Mouse (Mus musculus) liver, embryonic 13.5 days (tissue): ENCODE measurements around the gene Pde1a. TPM values are rescaled to one million over a fixed set of nuclear protein-coding genes. Genes with fewer than 3 reads are reported as not detected.

Source experiments
- ATAC-seq: fragments of 200-750 bp; cut with Nextera tagmentation; 2 replicates; pipeline ENCODE4 v1.8.0; 2017; ENCODE audit warnings: low read depth, mild to moderate bottlenecking, moderate number of reproducible peaks, moderate library complexity
- DNase-seq: peaks from one replicate; pipeline ENCODE4 v3.0.0; 2022
- H3K27ac ChIP-seq: fragments of 300-500 bp; sonication (generic); 2 replicates; pipeline ENCODE4 v1.5.1; 2015; ENCODE audit warnings: moderate library complexity, mild to moderate bottlenecking, inconsistent platforms
- H3K27me3 ChIP-seq: fragments of 300-500 bp; sonication (generic); 2 replicates; pipeline ENCODE4 v1.6.1; 2015; ENCODE audit warnings: mild to moderate bottlenecking, inconsistent platforms
- H3K36me3 ChIP-seq: fragments of 300-500 bp; sonication (generic); 2 replicates; pipeline ENCODE4 v1.6.1; 2015; ENCODE audit warnings: mild to moderate bottlenecking, inconsistent platforms
- H3K4me1 ChIP-seq: fragments of 300-500 bp; sonication (generic); replicated peaks from 2 replicates; pipeline ENCODE4 v1.6.1; 2015; ENCODE audit warnings: inconsistent platforms
- H3K4me2 ChIP-seq: fragments of 300-500 bp; sonication (generic); 2 replicates; pipeline ENCODE4 v1.6.1; 2015; ENCODE audit warnings: inconsistent platforms, mild to moderate bottlenecking, moderate library complexity
- H3K4me3 ChIP-seq: fragments of 300-500 bp; sonication (generic); replicated peaks from 2 replicates; pipeline ENCODE4 v1.5.1; 2015; ENCODE audit warnings: mild to moderate bottlenecking, inconsistent platforms
- H3K9ac ChIP-seq: fragments of 300-500 bp; sonication (generic); 2 replicates; pipeline ENCODE4 v1.6.1; 2015; ENCODE audit warnings: mild to moderate bottlenecking, inconsistent platforms
- H3K9me3 ChIP-seq: fragments of 300-500 bp; sonication (generic); replicated peaks from 2 replicates; pipeline ENCODE4 v1.6.1; 2016; ENCODE audit warnings: inconsistent platforms
- WGBS: fragments of 180-500 bp; shearing (Covaris S2); methylation state at CpG from one replicate; pipeline ENCODE4 v1.1.7; 2015; ENCODE audit not compliant: insufficient replicate concordance; 5-methylcytosine and 5-hydroxymethylcytosine counted together
- polyA plus RNA-seq: library from polyadenylated mRNA; unstranded; fragments of >200 nt; fragmentation: Nextera tagmentation; extraction: Ambion mirVana; gene quantifications from 2 replicates; pipeline ENCODE4 v1.2.1, GENCODE M21; 2015

Gene Pde1a
- polyA plus RNA-seq, 1 experiment from 2014 or later: 5.2 TPM

DNA sequence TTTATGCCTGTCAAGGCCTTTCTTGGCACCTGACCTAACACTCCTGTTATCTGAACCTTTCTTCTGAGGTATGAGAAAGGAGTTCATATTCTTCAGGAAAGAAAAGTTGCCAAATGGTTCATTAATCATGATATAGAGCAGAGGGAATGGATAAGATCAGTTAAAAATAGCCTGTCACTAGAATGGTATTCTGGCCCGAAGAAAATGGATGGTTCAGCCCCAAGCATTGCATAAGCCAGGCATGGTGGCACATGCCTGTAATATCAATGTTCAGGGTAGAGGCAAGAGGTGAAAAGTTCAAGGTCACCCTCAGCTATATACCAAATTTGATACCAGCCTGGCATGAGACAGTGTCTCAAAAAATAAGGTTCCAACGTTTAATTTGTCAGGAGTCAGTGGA is 336.1 kb downstream of the Pde1a start:
- H3K4me1 ChIP-seq: no peaks in the 10 kb centered on the region
- H3K4me2 ChIP-seq: no peak overlapping the region
- no peaks in the 10 kb centered on the region for H3K27me3 ChIP-seq
- H3K9ac ChIP-seq: no peak overlapping the region
- H3K27ac ChIP-seq: no peak overlapping the region
- 65% methylated on average over 2 of the region's 2 CpGs for WGBS
- DNase-seq (no peak), ATAC-seq (no peak)
- H3K36me3 ChIP-seq: no peaks in the 10 kb centered on the region
- no peak overlapping the region for H3K4me3 ChIP-seq
- no peaks in the 10 kb centered on the region for H3K9me3 ChIP-seq

DNA sequence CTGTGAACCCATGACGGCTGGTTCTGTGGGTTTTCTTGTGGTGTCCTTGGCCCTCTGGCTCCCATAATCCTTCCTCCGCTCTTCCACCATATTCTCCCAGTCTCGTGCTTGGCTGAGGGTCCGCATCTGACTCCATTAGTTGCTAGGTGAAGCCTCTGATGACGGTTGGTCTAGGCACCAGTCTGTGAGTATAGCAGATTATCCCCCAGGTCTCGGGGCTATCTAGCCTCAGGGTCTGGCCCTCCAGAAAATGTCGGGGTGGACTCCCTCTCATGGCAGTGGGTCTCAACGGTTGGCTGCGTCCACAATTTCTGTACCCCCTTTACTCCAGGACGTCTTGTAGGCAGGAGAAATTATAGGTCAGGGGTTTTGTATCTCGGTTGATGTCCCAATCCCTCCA is 342.8 kb downstream of the Pde1a start:
- H3K27ac ChIP-seq: no peak overlapping the region
- H3K4me3 ChIP-seq: no peak overlapping the region
- H3K4me2 ChIP-seq: no peak overlapping the region
- no peaks in the 10 kb centered on the region for H3K9me3 ChIP-seq
- no peaks in the 10 kb centered on the region for H3K27me3 ChIP-seq
- no peaks in the 10 kb centered on the region for H3K36me3 ChIP-seq
- DNase-seq (no peak), ATAC-seq (no peak)
- H3K9ac ChIP-seq: no peak overlapping the region
- no peaks in the 10 kb centered on the region for H3K4me1 ChIP-seq
- 72% methylated on average over 11 of the region's 11 CpGs for WGBS

DNA sequence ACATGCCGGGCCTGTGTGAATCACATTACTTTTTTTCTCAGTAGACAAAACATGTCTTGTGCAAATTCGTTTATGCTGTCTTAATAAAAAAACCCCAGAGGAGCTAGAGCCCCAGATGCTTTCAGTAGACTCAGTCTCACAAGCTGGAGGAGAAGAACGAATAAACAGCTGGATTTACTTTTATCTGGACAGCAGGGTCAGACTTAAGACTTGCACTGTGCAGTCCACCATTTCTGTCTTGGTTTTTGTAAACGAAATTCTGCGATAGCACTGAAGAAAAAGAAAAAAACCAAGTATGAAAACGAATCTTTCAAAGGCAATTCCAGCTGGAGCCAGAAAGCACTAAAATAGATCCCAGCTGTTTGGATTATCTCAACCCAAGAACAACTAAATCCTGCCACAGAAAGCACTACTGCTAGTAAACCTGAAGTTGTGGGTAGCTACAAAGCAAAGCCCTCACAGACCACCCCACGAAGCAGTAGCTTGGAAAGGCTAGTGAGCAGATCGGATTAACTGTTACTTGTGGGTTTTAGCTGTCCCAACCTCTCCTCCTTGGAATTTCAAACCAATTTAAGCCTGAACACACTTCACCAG is 343.6 kb downstream of the Pde1a start:
- H3K27ac ChIP-seq: no peak overlapping the region
- no peaks in the 10 kb centered on the region for H3K4me1 ChIP-seq
- H3K9me3 ChIP-seq: no peaks in the 10 kb centered on the region
- no peaks in the 10 kb centered on the region for H3K36me3 ChIP-seq
- ATAC-seq: no peak
- DNase-seq: no peak
- no peak overlapping the region for H3K4me2 ChIP-seq
- WGBS: 50% methylated on average over 8 of the region's 8 CpGs
- no peak overlapping the region for H3K9ac ChIP-seq
- no peaks in the 10 kb centered on the region for H3K27me3 ChIP-seq
- H3K4me3 ChIP-seq: no peak overlapping the region

Other genes starting within 250 kb of the Pde1a start
- not detected in 2 replicates for gene Prdx6b, start 163.0 kb upstream of the Pde1a start, polyA plus RNA-seq
- gene Dnajc10, start 186.0 kb upstream of the Pde1a start, polyA plus RNA-seq: 19.3 and 25.4 TPM in 2 replicates